Mouse (Mus musculus) ES-E14 (cell line): Measurements from ENCODE around the gene Dhcr24. TPM values are rescaled to one million over a fixed set of nuclear protein-coding genes. Genes with fewer than 3 reads are reported as not detected.

Source experiments
- DNase-seq: peaks from one replicate; pipeline ENCODE4 v3.0.0-alpha.2; 2013; ENCODE audit warnings: low read depth, low spot score
- H3K27ac ChIP-seq: 2 replicates; pipeline ENCODE4 v1.5.1; 2012; ENCODE audit warnings: low read depth, mild to moderate bottlenecking, low read length, moderate library complexity, mixed read lengths; ENCODE audit not compliant: poor library complexity, insufficient read depth, severe bottlenecking
- H3K36me3 ChIP-seq: 2 replicates; pipeline ENCODE4 v1.6.1; 2012; ENCODE audit warnings: mild to moderate bottlenecking, low read length, moderate library complexity, mixed read lengths; ENCODE audit not compliant: control insufficient read depth, poor library complexity, insufficient read depth, severe bottlenecking
- H3K4me1 ChIP-seq, 2 experiments: fragments of 150-350 bp in 1 of 2; sonication (generic) in 1 of 2; 2 replicates each; pipeline ENCODE4 v1.6.1; 2012; ENCODE audit warnings: low read length in 2 of 2, mild to moderate bottlenecking in 1 of 2, mixed read lengths in 1 of 2; ENCODE audit not compliant: control insufficient read depth in 2 of 2, insufficient read depth in 2 of 2, poor library complexity in 1 of 2
- H3K4me3 ChIP-seq, 2 experiments: fragments of 150-350 bp in 1 of 2; sonication (generic) in 1 of 2; 2 replicates each; pipeline ENCODE4 v1.5.1; 2012; ENCODE audit warnings: low read length in 2 of 2, low read depth in 1 of 2, mild to moderate bottlenecking in 1 of 2, mixed read lengths in 1 of 2; ENCODE audit not compliant: insufficient read depth in 1 of 2, poor library complexity in 1 of 2, severe bottlenecking in 1 of 2
- H3K9ac ChIP-seq: 2 replicates; pipeline ENCODE4 v1.6.1; 2012; ENCODE audit warnings: low read depth, mild to moderate bottlenecking, low read length, mixed read lengths; ENCODE audit not compliant: poor library complexity, insufficient read depth, severe bottlenecking
- H3K9me3 ChIP-seq: fragments of 150-350 bp; sonication (generic); 2 replicates; pipeline ENCODE4 v1.6.1; 2012; ENCODE audit warnings: low read depth, mild to moderate bottlenecking, low read length; ENCODE audit not compliant: control insufficient read depth, insufficient read depth
- CHD2 ChIP-seq: IDR thresholded peaks from 2 replicates; pipeline ENCODE4 v1.6.1; 2014; ENCODE audit warnings: mild to moderate bottlenecking, low read depth, low read length, inconsistent platforms
- HCFC1 ChIP-seq: IDR thresholded peaks from 2 replicates; pipeline ENCODE4 v1.6.1; 2012; ENCODE audit warnings: low read length, inconsistent platforms, borderline replicate concordance; ENCODE audit not compliant: insufficient read depth
- MAFK ChIP-seq: IDR thresholded peaks from 2 replicates; pipeline ENCODE4 v1.6.1; 2014; ENCODE audit warnings: mild to moderate bottlenecking, low read depth, low read length, inconsistent platforms; ENCODE audit not compliant: insufficient read depth
- ZC3H11A ChIP-seq: IDR thresholded peaks from 2 replicates; pipeline ENCODE4 v1.6.1; 2012; ENCODE audit warnings: low read depth, mild to moderate bottlenecking, inconsistent platforms, low read length, borderline replicate concordance
- ZNF384 ChIP-seq: IDR thresholded peaks from 2 replicates; pipeline ENCODE4 v1.6.1; 2012; ENCODE audit warnings: low read depth, low read length, inconsistent platforms
- in situ Hi-C, 2 experiments: fragments of 600-800 bp; cut with MboI; formaldehyde crosslinking; loops; one replicate each; pipeline ENCODE4 v1.15.1; 2025; ENCODE audit warnings: low sequenced_read_pairs in 2 of 2, inconsistent platforms in 1 of 2; ENCODE audit not compliant: unreplicated experiment in 2 of 2
- total RNA-seq: library from RNA; depleted of rRNA; stranded (reverse); fragments of 300-350 nt; gene quantifications from 2 replicates; pipeline ENCODE4 v1.2.3, GENCODE M21; 2012

The Dhcr24 gene
- total RNA-seq, 1 experiment, result 223 TPM

GRCm38 (mm10) chr4:106557262-106557661 lies 3.6 kb upstream of the Dhcr24 start:
- H3K9me3 ChIP-seq, result no peaks in the 10 kb centered on the region
- no peak overlapping the region for H3K4me3 ChIP-seq
- DNase-seq, result no peak
- TF ChIP-seq ZNF384, result no peak
- TF ChIP-seq MAFK, result no peak
- TF ChIP-seq HCFC1, result no peak
- TF ChIP-seq CHD2, result no peak
- no peak for TF ChIP-seq ZC3H11A
- no peak overlapping the region for H3K27ac ChIP-seq
- in situ Hi-C loops, result no loop called here
- H3K36me3 ChIP-seq, result peaks cover under 1% of the 10 kb centered on the region; the same call in 1 of the 2 replicates
- peaks cover 2 to 5% of the 10 kb centered on the region in 2 experiments; a peak in 1 of 4 replicates for H3K4me1 ChIP-seq
- no peak overlapping the region for H3K9ac ChIP-seq

- H3K4me1 ChIP-seq, result peaks cover 2 to 11% of the 10 kb centered on the region in 2 experiments; a peak in 2 of 4 replicates
- no peak overlapping the region for H3K9ac ChIP-seq
- no peak for DNase-seq
- in situ Hi-C loops, result no loop called here
- no peak overlapping the region for H3K4me3 ChIP-seq
- H3K27ac ChIP-seq, result no peak overlapping the region
- TF ChIP-seq ZNF384, result no peak
- no peak for TF ChIP-seq MAFK
- TF ChIP-seq ZC3H11A, result no peak
- TF ChIP-seq CHD2, result no peak
- no peak for TF ChIP-seq HCFC1
- no peaks in the 10 kb centered on the region for H3K9me3 ChIP-seq
- peaks cover 8% of the 10 kb centered on the region; the same call in 1 of the 2 replicates for H3K36me3 ChIP-seq
Measured at GRCm38 (mm10) chr4:106557978-106558377, 2.9 kb upstream of the Dhcr24 start.

GRCm38 (mm10) chr4:106559343-106560212 lies 1.3 kb upstream of the Dhcr24 start:
- peak overlapping the region; percentile 59 to 64; a peak in 3 of 4 replicates for H3K4me3 ChIP-seq
- DNase-seq, result no peak
- peak overlapping the region; percentile 50; the same call in 1 of the 2 replicates for H3K27ac ChIP-seq
- peaks cover 2 to 15% of the 10 kb centered on the region in 2 experiments; a peak in 2 of 4 replicates for H3K4me1 ChIP-seq
- in situ Hi-C loops, result no loop called here
- TF ChIP-seq CHD2, result no peak
- no peak for TF ChIP-seq MAFK
- TF ChIP-seq ZC3H11A, result no peak
- TF ChIP-seq ZNF384, result no peak
- TF ChIP-seq HCFC1, result no peak
- H3K9me3 ChIP-seq, result no peaks in the 10 kb centered on the region
- H3K9ac ChIP-seq, result peak overlapping the region; percentile 73; the same call in 1 of the 2 replicates
- H3K36me3 ChIP-seq, result peaks cover 22% of the 10 kb centered on the region

- H3K9ac ChIP-seq, result peak overlapping the region; percentile 73
- peaks cover 2 to 15% of the 10 kb centered on the region in 2 experiments; a peak in 2 of 4 replicates for H3K4me1 ChIP-seq
- no peak for DNase-seq
- H3K36me3 ChIP-seq, result peaks cover 27% of the 10 kb centered on the region
- peak overlapping the region; percentile 59 to 64 for H3K4me3 ChIP-seq
- TF ChIP-seq HCFC1 (no peak), ZNF384 (no peak), MAFK (no peak), CHD2 (no peak), ZC3H11A (no peak)
- in situ Hi-C loops, result no loop called here
- no peaks in the 10 kb centered on the region for H3K9me3 ChIP-seq
- peak overlapping the region; percentile 61 for H3K27ac ChIP-seq
Measured at GRCm38 (mm10) chr4:106560213-106560845, 509 bp upstream of the Dhcr24 start.
